Mouse (Mus musculus) cerebral cortex, adult 2 months (tissue): ENCODE data around the gene Suco.

Experiments used
- WGBS: fragments of 180-500 bp; shearing (Covaris S2); methylation state at CpG from one replicate; pipeline ENCODE4 v1.1.7; 2018; 5-methylcytosine and 5-hydroxymethylcytosine counted together

Gene Suco

DNA sequence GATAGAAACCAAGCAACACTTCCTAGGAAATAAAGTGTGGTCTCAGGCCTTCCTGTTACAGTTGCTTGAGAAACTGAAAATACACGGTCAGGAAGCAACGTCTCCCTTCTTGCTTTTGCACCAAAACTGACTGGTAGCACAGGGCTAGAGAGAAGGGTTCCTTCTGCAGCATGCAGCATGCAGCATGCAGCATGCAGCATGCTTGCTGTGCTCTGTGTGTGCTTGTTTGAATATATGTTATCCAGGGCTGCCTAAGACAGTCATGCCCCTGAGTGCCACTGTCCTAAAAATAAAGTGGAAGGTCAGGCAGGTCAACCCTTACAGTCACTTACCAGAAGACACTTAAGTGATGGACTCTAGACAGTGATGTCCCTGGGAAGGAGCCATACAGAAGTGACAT lies 17.6 kb upstream of the Suco start:
- 77% methylated on average over 2 of the region's 2 CpGs for WGBS

DNA sequence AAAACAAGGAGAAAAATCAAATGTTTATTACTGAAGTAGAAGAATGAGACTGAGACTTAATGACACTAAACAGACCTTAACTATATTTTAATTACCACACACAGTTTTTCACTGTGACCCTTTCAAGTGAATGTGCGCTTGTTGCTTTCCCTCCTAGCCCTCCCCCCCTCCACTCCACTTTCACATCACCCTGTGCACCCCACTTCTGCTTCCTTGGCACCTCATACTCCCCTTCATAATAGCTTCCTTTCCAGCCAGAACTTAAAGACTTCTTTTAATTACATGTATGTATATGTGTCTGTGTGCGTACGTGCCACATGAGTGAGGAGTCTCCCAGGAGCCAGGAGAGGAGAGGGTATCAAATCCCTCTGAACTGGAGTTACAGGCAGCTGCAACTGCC lies 12.3 kb upstream of the Suco start:
- 94% methylated on average over 3 of the region's 3 CpGs for WGBS

DNA sequence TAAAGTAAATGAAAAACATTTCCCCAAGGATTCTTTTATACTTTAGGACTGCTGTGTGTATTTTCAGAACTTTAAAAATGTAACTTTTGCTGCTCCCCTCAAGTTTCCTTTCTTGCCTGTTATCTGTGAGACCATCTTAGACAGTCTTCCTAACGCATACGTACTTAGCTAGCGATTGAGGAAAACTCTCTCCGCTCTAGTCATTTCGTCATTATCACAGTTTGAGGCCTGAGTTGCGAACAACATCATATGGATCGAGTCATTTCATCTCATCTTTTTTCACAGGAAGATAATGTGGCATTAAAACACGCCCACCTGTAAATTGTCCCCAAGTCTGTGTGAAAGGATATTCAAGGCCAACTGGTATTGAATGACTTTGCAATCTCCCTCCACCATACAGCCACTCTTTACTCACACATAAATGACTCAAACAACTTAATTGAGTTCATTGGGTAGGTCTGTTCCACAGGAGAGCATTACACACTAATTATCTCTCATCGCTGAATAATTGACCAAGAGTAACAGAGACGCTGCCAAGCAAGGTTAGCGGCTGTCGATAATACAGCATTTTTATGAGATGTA lies 11.3 kb upstream of the Suco start:
- 82% methylated on average over 12 of the region's 12 CpGs for WGBS

DNA sequence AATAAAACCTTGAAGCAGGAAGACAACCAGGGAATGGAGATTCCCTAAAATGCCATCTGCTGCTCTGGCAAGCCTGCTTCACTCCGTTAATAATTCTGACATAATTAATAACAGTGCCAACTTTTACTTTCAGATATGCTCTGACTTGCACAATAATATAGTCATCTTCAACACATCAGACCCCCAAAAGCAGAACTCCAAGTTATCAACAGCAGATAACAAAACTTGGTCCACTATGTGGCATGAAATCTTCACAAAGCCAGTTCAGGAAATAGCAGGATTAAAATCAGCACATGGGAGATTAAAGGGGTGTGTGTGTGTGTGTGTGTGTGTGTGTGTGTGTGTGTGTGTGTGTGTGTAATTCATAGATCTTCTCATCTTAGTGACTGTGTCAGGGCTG lies 9.3 kb upstream of the Suco start:
- WGBS = 73% methylated on average over 1 of the region's 1 CpGs

DNA sequence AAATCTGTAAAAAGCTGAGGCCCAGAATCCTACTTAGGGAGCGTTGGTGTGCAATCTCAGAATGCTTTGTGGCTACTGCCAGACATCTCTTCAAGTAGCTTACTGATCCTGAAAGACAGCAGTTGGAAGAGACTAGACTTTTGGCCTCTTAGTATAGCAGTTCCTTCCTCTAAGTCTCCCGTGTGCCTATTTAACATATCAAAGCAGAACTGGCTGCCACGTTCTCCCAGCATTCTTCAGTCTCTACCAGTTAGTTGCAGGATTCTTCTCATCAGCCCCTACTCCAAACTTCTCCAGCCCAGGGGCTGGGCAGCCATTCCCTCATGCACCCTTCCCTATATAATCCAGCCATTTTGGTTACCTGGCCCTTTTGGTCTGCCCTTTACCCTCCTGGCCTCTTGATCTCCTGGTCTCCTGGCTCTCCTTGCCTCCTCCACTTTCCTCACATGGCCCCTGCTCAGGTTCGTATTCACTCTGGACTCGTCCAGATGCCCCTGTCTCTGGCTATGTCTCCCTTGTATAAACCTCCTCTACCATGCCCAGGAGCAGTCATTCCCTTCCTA lies 1.2 kb upstream of the Suco start:
- 22% methylated on average over 5 of the region's 5 CpGs for WGBS

DNA sequence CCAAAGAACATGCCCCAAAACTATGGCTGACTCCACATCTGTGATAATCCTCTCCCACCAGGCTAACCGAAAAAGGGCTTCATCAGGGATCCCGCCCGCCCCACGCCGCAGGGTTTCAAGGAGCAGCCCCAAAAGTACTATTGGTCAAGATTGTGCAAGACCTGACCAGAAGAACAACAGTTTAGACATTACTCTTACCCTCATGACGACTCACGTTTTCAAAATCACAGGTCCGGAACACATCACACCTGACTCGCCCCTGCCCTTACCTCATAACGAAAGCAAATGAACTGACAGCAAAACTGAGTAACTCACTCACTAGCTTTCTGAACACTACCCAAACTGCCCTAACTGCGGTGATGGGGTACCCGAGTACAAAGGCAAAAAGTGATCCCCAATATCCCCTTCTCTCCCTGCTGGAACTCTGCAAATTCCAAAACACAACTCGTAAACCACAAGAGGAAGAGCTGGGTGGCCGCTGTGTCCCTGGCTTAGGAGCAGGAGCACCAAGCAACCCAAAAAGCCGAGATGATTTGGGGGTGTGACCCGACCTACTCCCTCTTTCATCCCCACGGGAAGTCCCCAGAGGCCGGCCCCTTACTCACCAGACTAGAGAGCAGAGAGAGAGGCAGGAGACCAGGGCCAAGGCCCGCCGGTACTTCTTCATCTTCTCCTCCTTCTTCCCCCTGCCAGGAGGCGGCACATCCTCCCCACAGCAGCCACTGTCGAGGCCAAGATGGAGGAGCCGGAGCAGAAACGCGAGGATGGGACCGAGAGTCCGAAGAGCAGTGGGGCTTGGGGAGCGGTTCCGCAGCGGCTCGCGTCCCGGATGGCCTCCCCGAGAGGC lies 553 bp downstream of the Suco start:
- 1% methylated on average over 34 of the region's 34 CpGs for WGBS

DNA sequence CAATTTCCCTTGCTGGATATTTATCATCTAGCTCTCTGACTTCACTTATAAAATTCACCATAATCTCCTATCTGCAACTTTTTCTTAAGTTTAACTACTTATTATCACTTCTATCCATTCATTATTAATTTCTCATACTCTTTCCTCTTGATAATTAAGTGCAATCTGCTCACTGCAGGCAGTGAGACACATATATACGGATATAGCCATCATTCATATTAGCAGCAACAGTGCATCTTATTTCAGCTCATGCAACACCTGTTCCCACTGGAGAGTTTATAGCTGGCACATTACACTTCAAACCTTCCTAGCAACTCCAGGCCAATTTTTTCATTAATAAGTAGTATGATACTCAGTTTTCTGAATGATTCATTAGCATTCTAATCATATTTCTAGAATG lies 7.1 kb downstream of the Suco start:
- 75% methylated on average over 1 of the region's 1 CpGs for WGBS

DNA sequence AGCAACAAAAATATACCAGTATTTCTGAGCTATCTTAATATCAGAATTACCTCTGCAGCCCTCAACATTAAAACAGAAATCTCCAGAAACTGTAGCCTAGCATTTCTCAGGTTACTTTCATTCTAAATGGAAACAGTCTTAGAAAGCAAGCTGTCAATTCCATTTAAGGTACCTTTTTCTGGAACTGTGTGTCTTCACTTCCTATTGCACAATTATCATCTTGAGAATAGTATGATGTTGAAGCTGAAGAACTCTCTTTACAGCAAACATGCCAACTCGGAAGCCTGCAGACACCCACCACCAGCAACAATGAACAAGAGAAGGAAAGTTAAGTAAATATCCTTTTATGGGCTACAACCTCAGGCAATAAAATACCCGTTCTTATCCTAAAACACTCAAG lies 12.7 kb downstream of the Suco start:
- WGBS = 27% methylated on average over 2 of the region's 2 CpGs

DNA sequence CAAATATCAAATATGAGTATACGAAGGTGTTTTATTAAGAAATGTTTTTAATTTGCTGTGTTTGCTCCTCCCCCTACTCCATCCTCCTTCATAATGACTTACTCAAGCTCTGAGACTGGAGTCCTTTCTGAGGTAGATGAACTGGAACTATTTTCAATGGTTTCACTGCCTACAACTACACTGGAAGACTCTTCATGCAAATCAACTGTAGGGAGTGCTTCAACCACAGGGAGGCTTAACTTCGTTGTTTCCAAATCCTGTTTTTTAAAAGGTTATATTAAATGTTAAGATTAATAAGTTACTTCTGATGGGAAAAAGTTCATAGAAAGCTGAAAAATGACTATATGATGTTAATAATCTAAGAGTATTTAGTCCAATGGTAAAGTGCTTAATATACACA lies 17.2 kb downstream of the Suco start:
- 85% methylated on average over 2 of the region's 2 CpGs for WGBS

DNA sequence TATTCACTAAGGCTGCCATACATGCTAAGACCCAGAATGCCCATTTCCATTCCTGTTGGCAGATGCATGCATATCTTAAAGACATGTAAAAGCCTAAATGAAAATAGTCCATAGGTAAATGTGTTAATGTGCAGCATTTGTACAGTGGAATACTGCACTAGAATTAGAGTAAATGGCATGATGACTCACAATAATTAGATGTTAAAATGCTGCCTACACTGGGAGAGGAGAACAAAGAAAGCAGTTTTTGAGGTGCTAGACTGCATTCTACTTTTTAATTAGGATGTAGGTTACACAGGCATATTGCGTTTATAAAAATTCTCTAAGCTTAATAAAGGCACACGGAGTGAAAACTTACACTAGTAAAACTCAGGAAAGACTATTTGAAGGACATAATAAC lies 49.8 kb downstream of the Suco start:
- WGBS = 60% methylated on average over 2 of the region's 2 CpGs

DNA sequence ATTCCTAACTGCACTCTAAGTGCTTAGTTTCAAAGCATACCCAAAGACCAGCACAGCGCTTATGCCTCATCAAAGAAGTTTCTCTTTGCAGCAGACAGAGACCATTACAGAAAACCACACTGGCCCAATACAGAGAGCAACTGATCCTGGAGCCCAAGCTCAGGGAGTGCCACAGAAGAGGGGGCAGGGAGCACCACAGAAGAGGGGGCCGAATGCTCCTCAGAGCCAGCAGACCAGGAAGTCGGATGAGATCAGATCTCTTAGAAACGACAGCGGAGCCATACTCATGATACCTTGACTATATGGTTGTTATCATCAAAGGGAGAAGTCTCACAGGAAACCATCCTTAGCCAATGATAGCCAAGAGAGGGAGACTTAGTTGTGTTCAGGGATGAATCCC lies 67.1 kb downstream of the Suco start:
- 85% methylated on average over 5 of the region's 5 CpGs for WGBS

DNA sequence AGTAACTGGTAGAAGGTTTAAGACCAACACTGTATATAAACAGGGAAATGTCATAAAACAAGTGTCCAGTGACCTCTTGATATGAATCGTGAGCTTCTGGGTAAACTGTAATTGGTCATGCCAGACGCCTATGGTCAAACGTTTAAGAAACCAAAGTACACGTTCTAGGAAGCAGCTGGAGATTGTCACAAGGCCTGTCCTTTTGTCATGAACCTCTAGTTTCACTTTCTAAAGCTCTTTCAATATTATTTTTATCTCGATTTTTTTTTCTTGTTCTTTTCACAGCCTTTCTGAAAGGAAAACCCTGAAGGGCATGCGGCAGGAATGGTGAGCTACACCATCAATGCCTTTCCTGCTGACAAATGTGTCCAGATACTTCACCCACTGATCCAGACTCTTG lies 67.5 kb downstream of the Suco start:
- whole genome bisulfite sequencing = 82% methylated on average over 6 of the region's 6 CpGs

DNA sequence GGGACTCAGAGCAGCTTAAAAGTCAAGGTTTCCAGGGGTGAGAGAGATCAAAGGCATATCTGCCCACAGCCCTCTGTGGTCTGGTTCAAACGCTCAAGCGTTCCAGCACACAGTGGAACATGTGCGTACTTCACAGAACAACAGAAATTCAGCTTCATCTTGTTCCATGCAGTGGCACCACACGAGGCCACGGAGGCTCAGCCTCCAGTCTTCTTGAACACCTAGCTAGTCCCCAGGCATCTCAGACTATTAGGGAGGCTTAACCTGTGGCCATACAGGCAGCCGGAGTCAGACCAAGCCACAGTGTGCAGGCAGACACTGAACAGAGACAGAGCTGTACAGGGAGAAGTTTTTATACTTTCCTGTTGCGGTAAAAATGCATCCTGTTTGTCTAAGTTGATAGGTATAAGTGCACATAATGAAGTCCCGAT lies 71.9 kb downstream of the Suco start:
- WGBS = 90% methylated on average over 8 of the region's 8 CpGs

DNA sequence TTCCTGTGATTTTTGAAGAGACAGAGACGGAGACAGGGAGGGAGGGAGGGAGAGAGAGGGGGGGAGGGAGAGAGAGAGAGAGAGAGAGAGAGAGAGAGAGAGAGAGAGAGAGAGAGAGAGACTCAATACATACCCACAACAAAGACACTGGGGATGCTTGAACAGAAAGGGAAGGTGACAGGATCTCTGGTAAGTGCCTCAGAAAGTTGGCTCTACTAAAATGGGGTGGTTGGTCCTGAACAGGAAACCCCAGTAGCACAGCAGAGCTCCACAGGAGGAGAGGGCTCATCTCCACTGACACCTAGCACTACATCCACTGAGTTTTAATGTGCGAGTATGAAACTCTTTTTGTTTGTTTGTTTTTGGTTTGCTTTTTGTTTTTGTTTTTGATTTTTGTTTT lies 75.2 kb downstream of the Suco start:
- WGBS = 84% methylated on average over 2 of the region's 2 CpGs

DNA sequence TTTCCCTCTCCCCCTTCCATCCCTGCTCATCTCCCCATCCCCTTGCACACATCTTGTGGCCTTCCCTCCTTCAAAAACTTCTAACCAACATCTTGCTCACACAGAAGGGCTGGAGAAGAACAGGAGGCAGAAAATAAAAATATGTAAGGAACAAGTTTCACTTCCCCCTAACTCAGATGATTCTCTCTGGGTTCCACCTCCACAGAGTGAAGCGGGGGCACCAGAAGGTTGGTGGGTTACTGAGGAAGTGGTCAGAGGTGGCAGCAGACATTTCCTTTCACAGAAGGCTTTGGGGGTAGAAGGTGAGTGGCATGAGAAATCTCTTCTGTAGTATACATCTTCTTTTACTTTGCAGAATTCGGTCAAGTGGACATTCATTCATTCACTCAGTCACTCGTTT lies 77.6 kb downstream of the Suco start:
- WGBS = 87% methylated on average over 3 of the region's 3 CpGs

DNA sequence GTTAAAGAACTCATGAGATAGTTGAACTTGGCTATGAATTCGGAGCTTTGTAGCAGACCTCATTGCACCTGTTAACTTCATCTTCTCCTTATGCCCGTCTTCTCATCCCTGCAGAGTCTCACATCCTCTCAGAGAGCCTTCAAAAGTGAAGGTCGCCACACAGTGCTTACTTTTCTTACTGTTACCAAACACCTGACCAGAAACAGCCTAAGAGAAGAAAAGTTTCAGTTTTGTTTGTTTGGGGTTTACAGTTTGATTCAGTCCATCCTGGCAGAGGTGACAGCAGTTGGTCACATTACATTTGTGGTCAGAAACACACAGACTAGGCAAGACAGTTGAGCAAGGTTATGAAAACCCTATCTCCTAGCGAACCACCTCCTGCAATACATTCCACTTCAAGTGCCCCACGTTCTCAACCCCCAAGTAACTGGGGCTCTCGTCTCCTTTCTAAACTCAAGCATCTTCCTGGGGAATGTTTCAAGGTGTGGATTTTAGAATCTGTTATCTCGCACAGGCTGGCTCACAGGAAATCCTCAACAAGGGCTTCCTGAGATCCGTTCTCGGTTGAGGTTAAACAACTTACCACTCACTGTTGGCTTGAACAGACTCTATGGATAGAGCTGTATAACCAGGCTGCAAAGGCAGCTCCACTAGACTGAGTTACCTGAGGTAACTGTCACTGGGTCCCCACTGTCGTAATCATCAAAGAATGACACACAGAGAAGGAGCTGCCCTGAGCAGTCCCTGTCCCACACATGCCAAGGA lies 81.9 kb downstream of the Suco start:
- WGBS = 86% methylated on average over 10 of the region's 10 CpGs

DNA sequence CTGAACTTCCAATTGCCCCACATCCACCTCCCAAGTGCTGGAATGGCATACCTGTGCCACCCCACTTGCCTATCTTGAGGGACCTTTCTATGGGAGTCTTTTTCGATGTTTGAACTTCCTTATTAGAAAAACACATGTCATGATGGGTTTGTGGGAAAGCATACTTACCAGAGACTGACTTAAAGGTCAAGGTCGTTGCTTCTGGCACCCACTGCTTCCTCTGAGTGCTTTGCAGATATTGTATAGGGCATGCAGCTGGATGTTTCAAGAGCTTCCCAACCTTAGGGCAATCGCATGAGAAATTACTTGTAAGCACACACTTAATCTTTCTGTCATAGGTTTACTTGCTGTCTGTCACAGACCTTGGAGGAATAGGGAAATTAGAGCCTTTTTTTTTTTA lies 83.2 kb downstream of the Suco start:
- WGBS = 84% methylated on average over 3 of the region's 3 CpGs

DNA sequence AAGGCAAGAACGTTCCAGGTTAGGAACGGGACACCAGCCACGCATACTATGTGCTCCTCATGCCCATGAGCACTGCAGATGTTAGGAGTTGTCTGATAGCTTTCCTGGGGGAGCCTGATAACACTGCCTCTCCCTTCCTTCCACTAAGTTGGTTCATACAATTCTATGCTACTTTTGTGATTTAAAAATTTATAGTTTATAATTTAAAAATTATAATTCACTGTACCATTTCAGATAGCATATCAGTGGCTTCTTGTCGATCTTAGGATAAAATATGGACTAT lies 83.9 kb downstream of the Suco start:
- WGBS = 93% methylated on average over 4 of the region's 4 CpGs

DNA sequence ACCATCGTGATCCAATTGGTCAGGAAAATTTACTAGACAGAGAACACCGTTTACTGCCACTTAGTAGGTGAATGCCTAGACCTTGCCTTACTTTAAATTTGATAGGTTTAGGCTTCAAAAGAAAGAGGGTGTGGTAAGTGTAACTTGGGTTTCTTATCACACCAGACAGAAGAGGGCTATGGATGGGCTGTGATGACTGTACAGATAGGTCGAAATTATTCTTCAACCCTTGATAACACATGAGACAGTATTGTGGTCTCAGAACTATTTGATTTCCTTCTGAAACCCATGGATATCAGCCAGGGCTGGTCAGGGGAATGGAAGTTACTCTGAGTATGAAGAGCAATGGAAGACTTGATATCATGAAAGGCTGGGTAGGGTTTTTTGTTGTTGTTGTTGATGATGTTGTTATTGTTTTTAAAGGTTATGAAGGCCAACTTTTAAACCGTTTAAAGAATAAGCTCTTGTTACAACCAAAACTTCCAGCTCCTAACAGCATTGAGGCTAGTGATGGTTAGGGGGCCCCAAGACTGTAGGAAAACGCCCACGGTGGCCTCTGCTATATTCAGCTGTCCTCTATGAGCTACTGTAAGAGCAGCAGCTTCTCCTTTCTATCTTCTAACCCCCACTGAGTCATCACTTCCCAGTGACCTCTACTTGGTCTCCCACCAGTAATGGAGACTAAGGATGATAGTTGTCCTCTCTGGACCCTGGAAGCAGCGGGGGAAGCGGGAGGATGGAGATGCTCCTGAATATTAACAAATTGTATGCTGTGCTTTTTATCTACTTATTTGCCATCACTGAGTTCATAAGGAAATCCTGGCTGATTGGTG lies 84.4 kb downstream of the Suco start:
- 88% methylated on average over 8 of the region's 8 CpGs for WGBS

DNA sequence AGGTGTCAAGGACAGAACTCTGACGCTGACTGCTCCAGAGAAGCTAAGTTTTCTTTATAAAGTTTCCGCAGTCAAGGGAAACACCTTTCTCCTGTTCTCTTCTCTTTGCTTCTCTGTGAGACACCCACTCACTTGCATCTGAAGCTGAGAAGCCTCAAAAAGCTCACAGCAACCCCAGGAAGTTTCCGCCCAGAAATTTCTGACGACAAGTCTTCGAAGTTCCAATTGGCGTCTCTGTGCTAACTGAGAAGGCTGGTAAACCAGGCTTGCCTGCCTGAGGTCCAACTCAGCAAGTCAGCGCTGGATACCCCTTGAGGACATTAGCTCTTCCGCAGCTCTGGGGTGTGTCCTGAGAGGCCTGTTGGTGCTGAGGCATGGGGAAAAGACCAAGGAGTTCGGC lies 88.1 kb downstream of the Suco start, which contains the start of gene Fasl:
Gene Fasl (minus strand): TSS at position 157 of the 400 bp plus-strand sequence.
- 76% methylated on average over 9 of the region's 9 CpGs for WGBS

DNA sequence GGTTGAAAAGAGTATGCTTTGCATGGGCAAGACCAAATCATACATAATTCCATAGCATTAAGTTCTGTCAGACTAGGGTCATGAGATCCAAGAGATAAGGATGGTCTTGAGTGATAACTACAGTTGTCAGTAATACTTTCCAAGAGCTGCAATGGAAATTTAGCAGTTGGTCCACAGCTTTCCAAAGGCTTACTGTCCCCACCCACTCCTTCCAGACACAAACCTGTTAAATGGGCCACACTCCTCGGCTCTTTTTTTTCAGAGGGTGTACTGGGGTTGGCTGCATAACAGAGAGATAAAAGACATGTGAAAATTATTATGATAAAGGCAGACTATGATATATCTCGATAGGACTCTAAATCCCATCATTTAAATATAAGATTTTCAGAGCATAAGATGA lies 93.8 kb downstream of the Suco start:
- 51% methylated on average over 2 of the region's 2 CpGs for WGBS

DNA sequence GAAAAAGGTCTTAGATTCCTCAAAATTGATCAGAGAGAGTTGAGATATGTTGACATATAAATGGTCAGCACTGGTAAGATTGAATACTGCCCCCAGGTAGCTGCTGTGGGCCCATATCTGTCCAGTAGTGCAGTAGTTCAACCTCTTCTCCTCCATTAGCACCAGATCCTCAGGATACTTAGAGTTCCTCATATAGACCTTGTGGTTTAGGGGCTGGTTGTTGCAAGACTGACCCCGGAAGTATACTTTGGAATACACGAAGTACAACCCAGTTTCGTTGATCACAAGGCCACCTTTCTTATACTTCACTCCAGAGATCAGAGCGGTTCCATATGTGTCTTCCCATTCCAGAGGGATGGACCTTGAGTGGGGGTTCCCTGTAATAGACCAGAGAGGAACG lies 94.9 kb downstream of the Suco start:
- WGBS = 93% methylated on average over 5 of the region's 5 CpGs
